Mouse (Mus musculus): Measurements from ENCODE around the gene Gm5767. TPM values are rescaled to one million over a fixed set of nuclear protein-coding genes. Genes with fewer than 3 reads are reported as not detected.

The Gm5767 gene
- total RNA-seq (2012; rRNA removed) (not detected in 2 replicates), polyA plus RNA-seq (2012; ENCODE audit: insufficient read depth in 1 of 2, insufficient read length in 2 of 2, low read depth in 1 of 2, low replicate concordance in 2 of 2, missing spikeins in 1 of 2) (not detected)

GRCm38 (mm10) chr16:8680470-8680869 lies at the start of gene Gm5767:
Gene Gm5767 (plus strand): TSS chr16:8680770.
- Histone ChIP-seq H3K27ac (ENCODE audit: control insufficient read depth, low read depth, low read length) (no peak within 1 kb of the TSS), H3K27me3 (ENCODE audit: control insufficient read depth in 1 of 2, insufficient read depth in 2 of 2, low read length in 2 of 2) (no peaks in the 10 kb centered on the region), H3K4me1 (ENCODE audit: control insufficient read depth in 1 of 2, insufficient read depth in 2 of 2, low read length in 2 of 2) (peaks cover 13 to 30% of the 10 kb centered on the region in 2 experiments), H3K9ac (ENCODE audit: control insufficient read depth, low read depth, low read length, poor library complexity, severe bottlenecking) (no peak within 1 kb of the TSS), H3K9me3 (replicated peaks; ENCODE audit: insufficient read depth, low read length) (no peaks in the 10 kb centered on the region), H3K79me2 (ENCODE audit: control insufficient read depth, insufficient read depth, low read length, poor library complexity) (no peaks in the 10 kb centered on the region), H3K36me3 (ENCODE audit: control insufficient read depth in 1 of 2, insufficient read depth in 2 of 2, low read length in 2 of 2) (peaks cover 0 to 23% of the 10 kb centered on the region in 2 experiments; a peak in 2 of 4 replicates), H3K4me3 (ENCODE audit: control insufficient read depth in 1 of 2, insufficient read depth in 1 of 2, low read depth in 2 of 2, low read length in 2 of 2) (no peak within 1 kb of the TSS)
- TF ChIP-seq BHLHE40 (IDR thresholded peaks at IDR 0.05; ENCODE audit: borderline replicate concordance, low read depth, low read length): no peak
- TF ChIP-seq HCFC1 (IDR thresholded peaks at IDR 0.05; ENCODE audit: low read depth, low read length): no peak
- DNase-seq (ENCODE audit: low read depth, low spot score): no peak

DNA sequence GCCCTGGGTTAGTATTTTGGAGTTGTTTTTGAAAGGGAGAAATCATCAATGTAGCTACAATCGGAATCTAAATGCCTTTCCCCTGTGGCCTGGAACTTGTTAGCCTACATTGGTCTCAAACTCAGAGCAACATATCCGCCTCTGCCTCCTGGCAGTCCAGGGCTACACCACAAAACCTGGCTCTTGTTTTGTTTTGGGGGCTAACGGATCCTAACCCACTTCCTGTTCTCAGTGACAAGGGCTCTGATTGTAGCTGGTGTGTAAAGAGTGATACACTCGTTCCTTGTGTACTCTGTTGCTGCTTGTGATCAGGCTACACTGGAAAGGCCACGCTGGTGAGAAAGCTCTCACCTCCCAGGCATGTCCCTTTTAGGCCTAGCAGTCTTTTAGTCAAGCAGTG lies 49.1 kb upstream of the Gm5767 start:
- H3K79me2 ChIP-seq (ENCODE audit: control insufficient read depth, insufficient read depth, low read length, poor library complexity): peaks cover 17% of the 10 kb centered on the region
- H3K4me3 ChIP-seq (ENCODE audit: control insufficient read depth in 1 of 2, insufficient read depth in 1 of 2, low read depth in 2 of 2, low read length in 2 of 2): no peak overlapping the region
- H3K36me3 ChIP-seq (ENCODE audit: control insufficient read depth in 1 of 2, insufficient read depth in 2 of 2, low read length in 2 of 2): peaks cover 1 to 9% of the 10 kb centered on the region in 2 experiments; a peak in 2 of 4 replicates
- H3K9me3 ChIP-seq (replicated peaks; ENCODE audit: insufficient read depth, low read length): no peaks in the 10 kb centered on the region
- H3K9ac ChIP-seq (ENCODE audit: control insufficient read depth, low read depth, low read length, poor library complexity, severe bottlenecking): no peak overlapping the region
- no peak overlapping the region for H3K27ac ChIP-seq (ENCODE audit: control insufficient read depth, low read depth, low read length)
- TF ChIP-seq ELF1 (IDR thresholded peaks at IDR 0.05; ENCODE audit: low read depth, low read length) (no peak), TAL1 (IDR thresholded peaks at IDR 0.05; ENCODE audit: low read length) (no peak), MAZ (IDR thresholded peaks at IDR 0.05; ENCODE audit: low read depth, low read length) (no peak), RAD21 (IDR thresholded peaks at IDR 0.05; ENCODE audit: low read depth, low read length) (no peak)
- peaks cover 0 to 9% of the 10 kb centered on the region in 2 experiments; a peak in 2 of 4 replicates for H3K4me1 ChIP-seq (ENCODE audit: control insufficient read depth in 1 of 2, insufficient read depth in 2 of 2, low read length in 2 of 2)
- no peaks in the 10 kb centered on the region for H3K27me3 ChIP-seq (ENCODE audit: control insufficient read depth in 1 of 2, insufficient read depth in 2 of 2, low read length in 2 of 2)
- DNase-seq (ENCODE audit: low read depth, low spot score): no peak

GRCm38 (mm10) chr16:8636867-8637216 lies 43.7 kb upstream of the Gm5767 start:
- Histone ChIP-seq H3K4me3 (ENCODE audit: control insufficient read depth in 1 of 2, insufficient read depth in 1 of 2, low read depth in 2 of 2, low read length in 2 of 2) (peak overlapping the region; percentile 79 to 85), H3K9ac (ENCODE audit: control insufficient read depth, low read depth, low read length, poor library complexity, severe bottlenecking) (peak overlapping the region; percentile 90), H3K27me3 (ENCODE audit: control insufficient read depth in 1 of 2, insufficient read depth in 2 of 2, low read length in 2 of 2) (no peaks in the 10 kb centered on the region), H3K27ac (ENCODE audit: control insufficient read depth, low read depth, low read length) (peak overlapping the region; percentile 89), H3K79me2 (ENCODE audit: control insufficient read depth, insufficient read depth, low read length, poor library complexity) (peaks cover 49% of the 10 kb centered on the region), H3K4me1 (ENCODE audit: control insufficient read depth in 1 of 2, insufficient read depth in 2 of 2, low read length in 2 of 2) (peaks cover 6 to 27% of the 10 kb centered on the region in 2 experiments; a peak in 3 of 4 replicates), H3K9me3 (replicated peaks; ENCODE audit: insufficient read depth, low read length) (no peaks in the 10 kb centered on the region), H3K36me3 (ENCODE audit: control insufficient read depth in 1 of 2, insufficient read depth in 2 of 2, low read length in 2 of 2) (peaks cover 1 to 38% of the 10 kb centered on the region in 2 experiments; a peak in 2 of 4 replicates)
- no peak for DNase-seq (ENCODE audit: low read depth, low spot score)
- TF ChIP-seq ETS1 (IDR thresholded peaks at IDR 0.05; ENCODE audit: low read depth, low read length): 0 out of 2 replicates have a peak, but pooled peaks have one; percentile 20
- no peak for TF ChIP-seq SMC3 (IDR thresholded peaks at IDR 0.05; ENCODE audit: low read depth, low read length)
